Mouse (Mus musculus): ENCODE measurements around the gene Dgki. TPM values are rescaled to one million over a fixed set of nuclear protein-coding genes. Genes with fewer than 3 reads are reported as not detected.

Gene Dgki
- total RNA-seq, 1 experiment, result 0.94 TPM

DNA sequence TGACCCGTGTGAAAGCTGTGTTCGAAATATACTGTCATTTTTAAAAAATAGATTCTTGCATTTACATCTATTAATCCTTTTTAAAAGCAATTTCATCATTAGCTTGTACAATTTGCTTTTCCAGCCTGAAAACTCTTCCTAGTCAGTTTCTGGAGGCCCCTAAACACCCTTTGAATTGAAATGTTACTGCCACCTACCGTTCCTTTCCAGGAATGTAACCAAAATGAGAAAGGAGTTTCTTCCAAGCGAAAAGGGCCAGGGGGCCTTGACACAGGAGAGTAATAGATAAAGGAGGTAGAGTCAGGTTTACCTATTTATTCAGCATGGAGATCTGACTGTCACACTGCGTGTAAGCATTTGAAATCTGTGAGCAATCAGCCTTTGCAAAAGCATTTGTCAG lies 396.2 kb downstream of the Dgki start:
- Histone ChIP-seq H3K4me3 (ENCODE audit: insufficient read depth in 1 of 2, low read depth in 1 of 2, low read length in 2 of 2, poor library complexity in 1 of 2, severe bottlenecking in 1 of 2) (no peak overlapping the region), H3K27ac (ENCODE audit: insufficient read depth, low read depth, low read length, poor library complexity, severe bottlenecking) (no peak overlapping the region), H3K36me3 (ENCODE audit: control insufficient read depth, insufficient read depth, low read length, poor library complexity, severe bottlenecking) (no peaks in the 10 kb centered on the region), H3K4me1 (ENCODE audit: control insufficient read depth in 2 of 2, insufficient read depth in 2 of 2, low read length in 2 of 2, poor library complexity in 1 of 2) (no peaks in the 10 kb centered on the region), H3K9ac (ENCODE audit: insufficient read depth, low read depth, low read length, poor library complexity, severe bottlenecking) (no peak overlapping the region), H3K9me3 (ENCODE audit: control insufficient read depth, insufficient read depth, low read depth, low read length) (no peaks in the 10 kb centered on the region)
- no peak for TF ChIP-seq HCFC1 (IDR thresholded peaks at IDR 0.05; ENCODE audit: borderline replicate concordance, insufficient read depth, low read length)
- TF ChIP-seq CHD2 (IDR thresholded peaks at IDR 0.05; ENCODE audit: low read depth, low read length), result no peak
- TF ChIP-seq ZC3H11A (IDR thresholded peaks at IDR 0.05; ENCODE audit: borderline replicate concordance, low read depth, low read length), result no peak
- no peak for TF ChIP-seq MAFK (IDR thresholded peaks at IDR 0.05; ENCODE audit: insufficient read depth, low read depth, low read length)
- peak; percentile 24 for DNase-seq (ENCODE audit: low read depth, low spot score)
- in situ Hi-C loops (cut with MboI; ENCODE audit: low sequenced_read_pairs in 2 of 2, unreplicated experiment in 2 of 2), result loop anchor here in 1 of 2 experiments (25.0 kb wide), 1 partner anchor 217 kb away; no protein-coding TSS in a partner anchor

DNA sequence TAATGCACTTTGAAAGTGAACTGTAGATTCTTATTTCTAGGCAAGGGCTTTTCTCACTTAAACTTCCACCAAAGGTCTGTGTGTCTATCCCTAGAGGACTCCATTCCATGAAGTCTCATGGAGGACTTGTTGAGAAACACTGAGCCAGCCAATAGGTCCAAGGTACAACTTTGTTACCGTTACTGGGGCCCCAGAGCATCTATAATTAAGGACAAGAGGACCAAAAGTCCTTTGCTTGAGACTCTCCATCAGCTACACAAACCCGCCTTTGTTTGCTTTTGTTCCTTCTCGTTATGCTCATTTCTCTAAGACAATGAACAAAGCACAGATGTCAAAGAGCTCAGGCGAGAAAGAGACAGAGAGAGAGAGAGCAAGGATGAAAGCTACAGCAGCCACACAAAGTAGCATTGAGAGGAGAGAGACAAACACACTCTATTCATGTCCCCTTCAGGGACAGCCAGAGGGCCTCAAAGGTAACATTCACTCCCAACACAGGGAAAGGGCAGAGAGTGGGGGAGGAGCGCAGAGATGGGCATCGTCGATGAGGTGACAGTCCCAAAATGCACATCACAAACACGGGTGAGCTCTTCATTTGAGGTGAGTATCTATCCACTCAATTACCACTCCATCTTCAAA lies 396.7 kb downstream of the Dgki start:
- Histone ChIP-seq H3K9ac (ENCODE audit: insufficient read depth, low read depth, low read length, poor library complexity, severe bottlenecking) (no peak overlapping the region), H3K27ac (ENCODE audit: insufficient read depth, low read depth, low read length, poor library complexity, severe bottlenecking) (no peak overlapping the region), H3K9me3 (ENCODE audit: control insufficient read depth, insufficient read depth, low read depth, low read length) (no peaks in the 10 kb centered on the region), H3K4me3 (ENCODE audit: insufficient read depth in 1 of 2, low read depth in 1 of 2, low read length in 2 of 2, poor library complexity in 1 of 2, severe bottlenecking in 1 of 2) (no peak overlapping the region), H3K4me1 (ENCODE audit: control insufficient read depth in 2 of 2, insufficient read depth in 2 of 2, low read length in 2 of 2, poor library complexity in 1 of 2) (no peaks in the 10 kb centered on the region), H3K36me3 (ENCODE audit: control insufficient read depth, insufficient read depth, low read length, poor library complexity, severe bottlenecking) (no peaks in the 10 kb centered on the region)
- no peak for TF ChIP-seq ZNF384 (IDR thresholded peaks at IDR 0.05; ENCODE audit: low read depth, low read length)
- TF ChIP-seq ZC3H11A (IDR thresholded peaks at IDR 0.05; ENCODE audit: borderline replicate concordance, low read depth, low read length), result no peak
- no peak for TF ChIP-seq CHD2 (IDR thresholded peaks at IDR 0.05; ENCODE audit: low read depth, low read length)
- no peak for TF ChIP-seq HCFC1 (IDR thresholded peaks at IDR 0.05; ENCODE audit: borderline replicate concordance, insufficient read depth, low read length)
- no peak for TF ChIP-seq MAFK (IDR thresholded peaks at IDR 0.05; ENCODE audit: insufficient read depth, low read depth, low read length)
- in situ Hi-C loops (cut with MboI; ENCODE audit: low sequenced_read_pairs in 2 of 2, unreplicated experiment in 2 of 2), result loop anchor here in 1 of 2 experiments (25.0 kb wide), 1 partner anchor 216 kb away; no protein-coding TSS in a partner anchor
- DNase-seq (ENCODE audit: low read depth, low spot score), result no peak

DNA sequence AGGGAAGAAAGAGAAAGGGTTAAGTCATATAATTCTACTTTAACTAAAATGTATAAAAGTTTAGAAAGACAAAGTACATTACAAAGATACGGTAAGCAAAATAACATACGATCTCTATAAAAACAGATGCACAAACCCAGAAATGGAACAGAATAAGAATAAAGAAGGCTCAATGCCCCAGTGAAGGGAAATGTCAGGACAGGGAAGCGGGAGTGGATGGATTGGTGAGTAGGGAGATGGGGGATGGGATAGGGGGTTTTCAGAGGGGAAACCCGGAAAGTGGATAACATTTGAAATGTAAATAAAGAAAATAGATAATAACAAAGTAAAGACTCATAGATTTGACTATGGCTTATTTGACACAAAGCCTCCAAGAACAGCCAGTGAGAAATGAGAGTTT lies 400.1 kb downstream of the Dgki start:
- no peak overlapping the region for H3K27ac ChIP-seq (ENCODE audit: insufficient read depth, low read depth, low read length, poor library complexity, severe bottlenecking)
- H3K9me3 ChIP-seq (ENCODE audit: control insufficient read depth, insufficient read depth, low read depth, low read length), result no peaks in the 10 kb centered on the region
- H3K4me1 ChIP-seq (ENCODE audit: control insufficient read depth in 2 of 2, insufficient read depth in 2 of 2, low read length in 2 of 2, poor library complexity in 1 of 2), result no peaks in the 10 kb centered on the region
- H3K9ac ChIP-seq (ENCODE audit: insufficient read depth, low read depth, low read length, poor library complexity, severe bottlenecking), result no peak overlapping the region
- no peak for TF ChIP-seq ZNF384 (IDR thresholded peaks at IDR 0.05; ENCODE audit: low read depth, low read length)
- no peak for TF ChIP-seq CHD2 (IDR thresholded peaks at IDR 0.05; ENCODE audit: low read depth, low read length)
- no peak for TF ChIP-seq MAFK (IDR thresholded peaks at IDR 0.05; ENCODE audit: insufficient read depth, low read depth, low read length)
- TF ChIP-seq ZC3H11A (IDR thresholded peaks at IDR 0.05; ENCODE audit: borderline replicate concordance, low read depth, low read length), result no peak
- no peak for TF ChIP-seq HCFC1 (IDR thresholded peaks at IDR 0.05; ENCODE audit: borderline replicate concordance, insufficient read depth, low read length)
- DNase-seq (ENCODE audit: low read depth, low spot score), result no peak
- H3K4me3 ChIP-seq (ENCODE audit: insufficient read depth in 1 of 2, low read depth in 1 of 2, low read length in 2 of 2, poor library complexity in 1 of 2, severe bottlenecking in 1 of 2), result no peak overlapping the region
- no peaks in the 10 kb centered on the region for H3K36me3 ChIP-seq (ENCODE audit: control insufficient read depth, insufficient read depth, low read length, poor library complexity, severe bottlenecking)
- in situ Hi-C loops (cut with MboI; ENCODE audit: low sequenced_read_pairs in 2 of 2, unreplicated experiment in 2 of 2), result loop anchor here in 1 of 2 experiments (25.0 kb wide), 1 partner anchor 213 kb away; no protein-coding TSS in a partner anchor

DNA sequence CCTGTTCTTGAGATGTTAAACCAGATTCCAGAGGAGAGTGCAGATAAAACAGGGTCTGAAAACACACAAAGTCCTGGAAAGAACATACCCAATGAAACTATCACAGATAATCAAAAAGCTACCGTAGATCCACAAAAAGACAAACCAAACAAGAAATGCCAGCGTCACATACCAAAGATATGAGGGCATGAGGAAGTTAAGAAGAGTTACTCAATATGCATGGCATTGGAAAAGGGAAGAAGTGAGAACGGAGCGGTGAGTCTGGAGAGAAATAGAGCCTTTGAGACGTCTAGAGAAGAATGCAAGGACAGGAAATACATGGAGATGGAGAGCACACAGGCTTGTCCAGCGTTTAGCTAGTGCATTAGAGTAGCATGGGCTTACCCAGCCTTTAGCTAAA lies 401.6 kb downstream of the Dgki start:
- Histone ChIP-seq H3K36me3 (ENCODE audit: control insufficient read depth, insufficient read depth, low read length, poor library complexity, severe bottlenecking) (no peaks in the 10 kb centered on the region), H3K9ac (ENCODE audit: insufficient read depth, low read depth, low read length, poor library complexity, severe bottlenecking) (no peak overlapping the region), H3K4me1 (ENCODE audit: control insufficient read depth in 2 of 2, insufficient read depth in 2 of 2, low read length in 2 of 2, poor library complexity in 1 of 2) (no peaks in the 10 kb centered on the region), H3K27ac (ENCODE audit: insufficient read depth, low read depth, low read length, poor library complexity, severe bottlenecking) (no peak overlapping the region), H3K4me3 (ENCODE audit: insufficient read depth in 1 of 2, low read depth in 1 of 2, low read length in 2 of 2, poor library complexity in 1 of 2, severe bottlenecking in 1 of 2) (no peak overlapping the region), H3K9me3 (ENCODE audit: control insufficient read depth, insufficient read depth, low read depth, low read length) (no peaks in the 10 kb centered on the region)
- DNase-seq (ENCODE audit: low read depth, low spot score), result no peak
- in situ Hi-C loops (cut with MboI; ENCODE audit: low sequenced_read_pairs in 2 of 2, unreplicated experiment in 2 of 2), result no loop called here
- no peak for TF ChIP-seq MAFK (IDR thresholded peaks at IDR 0.05; ENCODE audit: insufficient read depth, low read depth, low read length)
- no peak for TF ChIP-seq HCFC1 (IDR thresholded peaks at IDR 0.05; ENCODE audit: borderline replicate concordance, insufficient read depth, low read length)

All from ES-E14 (cell line).